Mouse (Mus musculus) kidney, postnatal 0 days (tissue): Measurements from ENCODE around the gene Nfil3. TPM values are rescaled to one million over a fixed set of nuclear protein-coding genes. Genes with fewer than 3 reads are reported as not detected.

Experiments
- ATAC-seq: fragments of 200-750 bp; cut with Nextera tagmentation; replicated peaks from 2 replicates; pipeline ENCODE4 v1.8.0; 2017; ENCODE audit warnings: low read depth, moderate number of reproducible peaks, moderate TSS enrichment, moderate library complexity; ENCODE audit not compliant: low FRiP score
- DNase-seq: peaks from one replicate; pipeline ENCODE4 v3.0.0-alpha.2; 2016; ENCODE audit warnings: low spot score
- H3K27ac ChIP-seq: fragments of 300-500 bp; sonication (generic); 2 replicates; pipeline ENCODE4 v1.5.1; 2014; ENCODE audit warnings: mild to moderate bottlenecking
- H3K27me3 ChIP-seq: fragments of 300-500 bp; sonication (generic); 2 replicates; pipeline ENCODE4 v1.6.1; 2014; ENCODE audit warnings: low read length, mixed read lengths; ENCODE audit not compliant: insufficient read depth
- H3K36me3 ChIP-seq: fragments of 300-500 bp; sonication (generic); 2 replicates; pipeline ENCODE4 v1.6.1; 2014; ENCODE audit warnings: low read length, mixed read lengths; ENCODE audit not compliant: insufficient read depth
- H3K4me1 ChIP-seq: fragments of 300-500 bp; sonication (generic); replicated peaks from 2 replicates; pipeline ENCODE4 v1.6.1; 2014; ENCODE audit warnings: antibody characterized with exemption, low read length, mixed read lengths; ENCODE audit not compliant: insufficient read depth
- H3K4me2 ChIP-seq: fragments of 300-500 bp; sonication (generic); 2 replicates; pipeline ENCODE4 v1.6.1; 2014; ENCODE audit warnings: mild to moderate bottlenecking, low read length, moderate library complexity, mixed read lengths
- H3K4me3 ChIP-seq: fragments of 300-500 bp; sonication (generic); replicated peaks from 2 replicates; pipeline ENCODE4 v1.5.1; 2014; ENCODE audit warnings: low read depth, low read length
- H3K9ac ChIP-seq: fragments of 300-500 bp; sonication (generic); 2 replicates; pipeline ENCODE4 v1.6.1; 2014; ENCODE audit warnings: low read depth, low read length
- H3K9me3 ChIP-seq: fragments of 300-500 bp; sonication (generic); replicated peaks from 2 replicates; pipeline ENCODE4 v1.6.1; 2016; ENCODE audit warnings: low read length, inconsistent platforms, mixed read lengths
- CTCF ChIP-seq: IDR thresholded peaks from 2 replicates; pipeline ENCODE4 v1.5.1; 2016; ENCODE audit warnings: antibody characterized with exemption, low read depth, mild to moderate bottlenecking, moderate library complexity
- WGBS: fragments of 180-500 bp; shearing (Covaris S2); extraction: QIAGEN DNeasy Blood & Tissue Kit; methylation state at CpG from one replicate; pipeline ENCODE4 v1.1.7; 2014; 5-methylcytosine and 5-hydroxymethylcytosine counted together
- polyA plus RNA-seq: library from polyadenylated mRNA; unstranded; fragments of >200 nt; fragmentation: Nextera tagmentation; extraction: Ambion mirVana; gene quantifications from 2 replicates; pipeline ENCODE4 v1.2.1, GENCODE M21; 2015

The Nfil3 gene
- polyA plus RNA-seq, 1 experiment from 2014 or later: 17.1 TPM

- H3K36me3 ChIP-seq: no peaks in the 10 kb centered on the region
- H3K4me2 ChIP-seq: no peak overlapping the region
- no peak for TF ChIP-seq CTCF
- DNase-seq: peak; percentile 37
- ATAC-seq: no peak
- no peaks in the 10 kb centered on the region for H3K4me1 ChIP-seq
- no peak overlapping the region for H3K9ac ChIP-seq
- H3K27ac ChIP-seq: no peak overlapping the region
- H3K27me3 ChIP-seq: no peaks in the 10 kb centered on the region; the same call in 1 of the 2 replicates
- no peaks in the 10 kb centered on the region for H3K9me3 ChIP-seq
- 22% methylated on average over 12 of the region's 12 CpGs for WGBS
- no peak overlapping the region for H3K4me3 ChIP-seq
These were observed 30.6 kb upstream of the Nfil3 start for GRCm38 (mm10) chr13:53011426-53011825.

- DNase-seq: no peak
- H3K36me3 ChIP-seq: no peaks in the 10 kb centered on the region
- ATAC-seq: no peak
- no peaks in the 10 kb centered on the region for H3K9me3 ChIP-seq
- WGBS: 61% methylated on average over 7 of the region's 7 CpGs
- H3K27me3 ChIP-seq: no peaks in the 10 kb centered on the region; the same call in 1 of the 2 replicates
- H3K4me2 ChIP-seq: no peak overlapping the region
- no peak overlapping the region for H3K27ac ChIP-seq
- no peak for TF ChIP-seq CTCF
- no peak overlapping the region for H3K4me3 ChIP-seq
- H3K9ac ChIP-seq: no peak overlapping the region
- H3K4me1 ChIP-seq: no peaks in the 10 kb centered on the region
These were observed 27.8 kb upstream of the Nfil3 start for GRCm38 (mm10) chr13:53008489-53009184.

GRCm38 (mm10) chr13:53007781-53008180 lies 26.9 kb upstream of the Nfil3 start:
- 73% methylated on average over 3 of the region's 3 CpGs for WGBS
- Histone ChIP-seq H3K9me3 (no peaks in the 10 kb centered on the region), H3K4me3 (no peak overlapping the region), H3K27me3 (no peaks in the 10 kb centered on the region; the same call in 1 of the 2 replicates), H3K4me1 (no peaks in the 10 kb centered on the region), H3K9ac (no peak overlapping the region), H3K36me3 (no peaks in the 10 kb centered on the region), H3K4me2 (no peak overlapping the region), H3K27ac (no peak overlapping the region)
- no peak for DNase-seq
- TF ChIP-seq CTCF: no peak
- ATAC-seq: no peak

- Histone ChIP-seq H3K9ac (no peak overlapping the region), H3K27me3 (no peaks in the 10 kb centered on the region; the same call in 1 of the 2 replicates), H3K36me3 (no peaks in the 10 kb centered on the region), H3K4me2 (no peak overlapping the region), H3K27ac (no peak overlapping the region), H3K4me3 (no peak overlapping the region), H3K4me1 (no peaks in the 10 kb centered on the region), H3K9me3 (no peaks in the 10 kb centered on the region)
- ATAC-seq (no peak), DNase-seq (no peak)
- no peak for TF ChIP-seq CTCF
- 37% methylated on average over 3 of the region's 3 CpGs for WGBS
These were observed 22.4 kb upstream of the Nfil3 start for GRCm38 (mm10) chr13:53003286-53003685.

GRCm38 (mm10) chr13:53001511-53001935 lies 20.6 kb upstream of the Nfil3 start:
- no peak overlapping the region for H3K4me2 ChIP-seq
- no peaks in the 10 kb centered on the region for H3K27me3 ChIP-seq
- H3K36me3 ChIP-seq: no peaks in the 10 kb centered on the region
- DNase-seq: no peak
- H3K9ac ChIP-seq: no peak overlapping the region
- no peak for ATAC-seq
- TF ChIP-seq CTCF: no peak
- H3K9me3 ChIP-seq: no peaks in the 10 kb centered on the region
- H3K27ac ChIP-seq: no peak overlapping the region
- 70% methylated on average over 2 of the region's 2 CpGs for WGBS
- H3K4me1 ChIP-seq: no peaks in the 10 kb centered on the region
- H3K4me3 ChIP-seq: no peak overlapping the region

- no peak overlapping the region for H3K27ac ChIP-seq
- no peak overlapping the region for H3K4me2 ChIP-seq
- DNase-seq (no peak), ATAC-seq (no peak)
- no peaks in the 10 kb centered on the region for H3K9me3 ChIP-seq
- H3K4me1 ChIP-seq: no peaks in the 10 kb centered on the region
- H3K9ac ChIP-seq: no peak overlapping the region
- H3K27me3 ChIP-seq: no peaks in the 10 kb centered on the region
- no peak overlapping the region for H3K4me3 ChIP-seq
- H3K36me3 ChIP-seq: no peaks in the 10 kb centered on the region
- 88% methylated on average over 2 of the region's 2 CpGs for WGBS
- no peak for TF ChIP-seq CTCF
These were observed 19.6 kb upstream of the Nfil3 start for GRCm38 (mm10) chr13:53000481-53000880.

GRCm38 (mm10) chr13:52998541-52998940 lies 17.7 kb upstream of the Nfil3 start:
- no peaks in the 10 kb centered on the region for H3K9me3 ChIP-seq
- WGBS: 63% methylated on average over 10 of the region's 10 CpGs
- no peak for TF ChIP-seq CTCF
- no peaks in the 10 kb centered on the region for H3K27me3 ChIP-seq
- DNase-seq: no peak
- ATAC-seq: no peak
- no peak overlapping the region for H3K4me2 ChIP-seq
- no peak overlapping the region for H3K27ac ChIP-seq
- H3K36me3 ChIP-seq: no peaks in the 10 kb centered on the region
- H3K9ac ChIP-seq: no peak overlapping the region
- no peaks in the 10 kb centered on the region for H3K4me1 ChIP-seq
- no peak overlapping the region for H3K4me3 ChIP-seq
